ENCODE assay signal across 26 mouse cellular contexts in genomic region chrX:104256561-104256960, GRCm38 (mm10). TPM values are rescaled to one million over a fixed set of nuclear protein-coding genes. Genes with fewer than 3 reads are reported as not detected.
DNase-seq lines count a peak whose midpoint lies in the region; ATAC-seq lines count a peak whose summit lies in the region.
"Had no signal": no experiment of that assay in that cellular context is flagged by ENCODE, and none has a peak within 500 bp of the region (broad histone marks: within the 10 kb centered on the region; RNA-seq: fewer than 3 reads in every experiment).

No protein-coding gene starts in this region.

- no peak overlapping the region for H3K9ac ChIP-seq in embryonic facial prominence, embryonic 11.5 days (replicated peaks; ENCODE audit: low read length)
- H3K9ac ChIP-seq: embryonic facial prominence, embryonic 13.5 days; forebrain, embryonic 13.5 days; forebrain, embryonic 15.5 days; forebrain, postnatal 0 days had no signal

- no peak overlapping the region for H3K4me2 ChIP-seq in embryonic facial prominence, embryonic 11.5 days (ENCODE audit: low read depth, low read length)
- H3K4me2 ChIP-seq: embryonic facial prominence, embryonic 13.5 days; forebrain, embryonic 13.5 days; forebrain, embryonic 15.5 days had no signal

- ATAC-seq in embryonic facial prominence, embryonic 11.5 days (replicated peaks; ENCODE audit: insufficient number of reproducible peaks, low FRiP score, low TSS enrichment, low read depth): no peak
- ATAC-seq in megakaryocyte, adult 5-6 weeks (ENCODE audit: poor library complexity, severe bottlenecking): no peak
- ATAC-seq: activated CD4-positive, CD25-positive, alpha-beta regulatory T cell, adult 4 months; forebrain, embryonic 13.5 days; forebrain, embryonic 15.5 days; forebrain, postnatal 0 days; Patski had no signal

- no peaks in the 10 kb centered on the region for H3K36me3 ChIP-seq in embryonic facial prominence, embryonic 11.5 days (replicated peaks; ENCODE audit: control insufficient read depth, insufficient read depth, low read depth, low read length)
- no peaks in the 10 kb centered on the region for H3K36me3 ChIP-seq in embryonic facial prominence, embryonic 10.5 days (replicated peaks)
- H3K36me3 ChIP-seq: embryonic facial prominence, embryonic 13.5 days; forebrain, embryonic 15.5 days had no signal

- no peaks in the 10 kb centered on the region for H3K27me3 ChIP-seq in embryonic facial prominence, embryonic 11.5 days (ENCODE audit: control insufficient read depth, insufficient read depth, low read length)
- H3K27me3 ChIP-seq in embryonic facial prominence, embryonic 10.5 days (replicated peaks; ENCODE audit: low read depth, poor library complexity, severe bottlenecking): peaks cover 40% of the 10 kb centered on the region
- H3K27me3 ChIP-seq: forebrain, embryonic 13.5 days; forebrain, embryonic 15.5 days had no signal

- no peak overlapping the region for H3K27ac ChIP-seq in embryonic facial prominence, embryonic 11.5 days (replicated peaks; ENCODE audit: low read depth, low read length)
- no peak overlapping the region for H3K27ac ChIP-seq in embryonic facial prominence, embryonic 10.5 days (replicated peaks)
- H3K27ac ChIP-seq: embryonic facial prominence, embryonic 13.5 days; forebrain, embryonic 13.5 days; forebrain, embryonic 15.5 days had no signal

- 42% methylated on average over 1 of the region's 1 CpGs for WGBS in embryonic facial prominence, embryonic 11.5 days
- 68% methylated on average over 1 of the region's 1 CpGs for WGBS in embryonic facial prominence, embryonic 10.5 days

- no peaks in the 10 kb centered on the region for H3K9me3 ChIP-seq in embryonic facial prominence, embryonic 11.5 days (replicated peaks; ENCODE audit: control insufficient read depth, low read length)
- H3K9me3 ChIP-seq in embryonic facial prominence, embryonic 10.5 days: no peaks in the 10 kb centered on the region
- H3K9me3 ChIP-seq: embryonic facial prominence, embryonic 13.5 days; forebrain, embryonic 13.5 days; forebrain, embryonic 15.5 days had no signal

- peak; percentile 12 for DNase-seq in embryonic facial prominence, embryonic 11.5 days (ENCODE audit: low spot score)
- DNase-seq in embryonic facial prominence, embryonic 10.5 days (ENCODE audit: low spot score): no peak
- peak; percentile 7 for DNase-seq in Muller cell, postnatal 12 days (ENCODE audit: inconsistent ontology term)
- DNase-seq in adipocyte (ENCODE audit: low spot score): peak; percentile 34
- DNase-seq in skeletal muscle tissue, adult 2 months (ENCODE audit: low read depth, low spot score): peak; percentile 3
- no peak for DNase-seq in spleen, postnatal 4 days (ENCODE audit: low spot score in 2 of 2)
- no peak for DNase-seq in gastrocnemius, postnatal 10 days
- DNase-seq: adrenal gland, adult 2 months; adrenal gland, postnatal 10 days; adrenal gland, postnatal 25 days; cerebellum, adult 11-12 months; cerebellum, adult 8-10 months; cerebellum, adult 9-11 months; cerebellum, postnatal 14 days; cerebellum, postnatal 36 days; embryo, embryonic 11 days; forebrain, postnatal 0 days had no signal

- H3K4me3 ChIP-seq in embryonic facial prominence, embryonic 11.5 days (ENCODE audit: low read depth, low read length): no peak overlapping the region
- no peak overlapping the region for H3K4me3 ChIP-seq in embryonic facial prominence, embryonic 10.5 days
- H3K4me3 ChIP-seq: embryonic facial prominence, embryonic 13.5 days; forebrain, embryonic 13.5 days; forebrain, embryonic 15.5 days had no signal

- H3K4me1 ChIP-seq in embryonic facial prominence, embryonic 11.5 days (ENCODE audit: control insufficient read depth, insufficient read depth, low read length): no peaks in the 10 kb centered on the region
- no peaks in the 10 kb centered on the region for H3K4me1 ChIP-seq in embryonic facial prominence, embryonic 10.5 days
- H3K4me1 ChIP-seq: embryonic facial prominence, embryonic 13.5 days; forebrain, embryonic 13.5 days; forebrain, embryonic 15.5 days had no signal

RNA-seq across cellular contexts. Expression of gene Nexmif, which starts 55.6 kb away (rescaled TPM):
- polyA plus RNA-seq in embryonic facial prominence, embryonic 11.5 days (2014; fragmentation: Nextera tagmentation; extraction: Ambion mirVana): 0.92 and 0.95 TPM in 2 replicates
- polyA plus RNA-seq in embryonic facial prominence, embryonic 10.5 days (2016; fragmentation: Nextera tagmentation; extraction: Ambion mirVana): 0.50 and 0.52 TPM in 2 replicates
- not detected in 2 replicates for total RNA-seq in megakaryocyte, adult 5-6 weeks (2015)
- total RNA-seq in megakaryocyte, adult 5-6 weeks (2017): not detected in 2 replicates
- under 1 TPM; 0.31 to 0.54 TPM for total RNA-seq in gastrocnemius, postnatal 10 days (2021)
- total RNA-seq: common myeloid progenitor, adult 5-6 weeks; MEL had no signal
- polyA plus RNA-seq: activated CD4-positive, CD25-positive, alpha-beta regulatory T cell, adult 4 months; C2C12; Patski had no signal

Comparison
In these comparisons a context has a peak if more than half of its experiments do, and no peak if none do; other contexts are left out.
1. DNase-seq: peak in embryonic facial prominence, embryonic 11.5 days (single experiment), Muller cell, postnatal 12 days (single experiment), adipocyte (single experiment) and skeletal muscle tissue, adult 2 months (single experiment); none in embryonic facial prominence, embryonic 10.5 days (single experiment), spleen, postnatal 4 days (0 of 2) and gastrocnemius, postnatal 10 days (single experiment).